Mouse (Mus musculus): Measurements from ENCODE around the gene Ninj2.

DNA sequence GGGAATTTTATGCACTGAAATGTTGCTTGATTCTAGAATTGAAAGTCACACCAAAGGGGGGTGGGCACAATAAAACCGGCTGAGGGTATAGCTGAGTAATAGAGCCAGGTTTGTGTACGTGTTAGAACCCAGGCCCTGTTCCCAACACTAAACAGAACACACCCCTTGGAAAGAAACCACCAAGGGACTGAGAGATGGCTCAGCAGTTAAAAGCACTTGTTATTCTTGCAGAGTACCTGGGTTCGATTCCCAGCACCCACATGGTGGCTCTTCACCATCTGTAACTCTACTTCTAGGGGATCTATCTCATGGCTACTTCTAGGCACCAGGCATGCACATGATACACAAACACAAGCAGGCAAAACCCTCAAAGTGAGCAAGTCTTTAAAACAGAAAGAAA lies 20.7 kb downstream of the Ninj2 start:
- TF ChIP-seq CTCF (IDR thresholded peaks at IDR 0.05; ENCODE audit: low read depth, low read length) (no peak), POLR2A (IDR thresholded peaks at IDR 0.05; ENCODE audit: borderline replicate concordance, low read depth, low read length) (no peak)
